Mouse (Mus musculus) intestine, embryonic 15.5 days (tissue): ENCODE measurements around the gene Chst12. TPM values are rescaled to one million over a fixed set of nuclear protein-coding genes. Genes with fewer than 3 reads are reported as not detected.

ENCODE experiments used
- ATAC-seq: fragments of 200-750 bp; cut with Nextera tagmentation; 2 replicates; pipeline ENCODE4 v1.8.0; 2017; ENCODE audit warnings: moderate TSS enrichment, moderate library complexity
- H3K27ac ChIP-seq: fragments of 300-500 bp; sonication (generic); 2 replicates; pipeline ENCODE4 v1.5.1; 2015; ENCODE audit warnings: mild to moderate bottlenecking, inconsistent platforms
- H3K27me3 ChIP-seq: fragments of 300-500 bp; sonication (generic); replicated peaks from 2 replicates; pipeline ENCODE4 v1.6.1; 2015; ENCODE audit warnings: inconsistent platforms
- H3K36me3 ChIP-seq: fragments of 300-500 bp; sonication (generic); 2 replicates; pipeline ENCODE4 v1.6.1; 2015; ENCODE audit warnings: inconsistent platforms
- H3K4me1 ChIP-seq: fragments of 300-500 bp; sonication (generic); replicated peaks from 2 replicates; pipeline ENCODE4 v1.6.1; 2015; ENCODE audit warnings: inconsistent platforms
- H3K4me2 ChIP-seq: fragments of 300-500 bp; sonication (generic); replicated peaks from 2 replicates; pipeline ENCODE4 v1.6.1; 2015; ENCODE audit warnings: mild to moderate bottlenecking, inconsistent platforms
- H3K4me3 ChIP-seq: fragments of 300-500 bp; sonication (generic); replicated peaks from 2 replicates; pipeline ENCODE4 v1.5.1; 2015; ENCODE audit warnings: inconsistent platforms
- H3K9ac ChIP-seq: fragments of 300-500 bp; sonication (generic); 2 replicates; pipeline ENCODE4 v1.6.1; 2015; ENCODE audit warnings: inconsistent platforms
- H3K9me3 ChIP-seq: fragments of 300-500 bp; sonication (generic); 2 replicates; pipeline ENCODE4 v1.6.1; 2016; ENCODE audit warnings: inconsistent platforms
- WGBS: fragments of 180-500 bp; shearing (Covaris S2); methylation state at CpG from one replicate; pipeline ENCODE4 v1.1.7; 2015; 5-methylcytosine and 5-hydroxymethylcytosine counted together
- polyA plus RNA-seq: library from polyadenylated mRNA; unstranded; fragments of >200 nt; fragmentation: Nextera tagmentation; extraction: Ambion mirVana; gene quantifications from 2 replicates; pipeline ENCODE4 v1.2.1, GENCODE M21; 2015

The Chst12 gene
- polyA plus RNA-seq, 1 experiment from 2014 or later, result 19.8 TPM

DNA sequence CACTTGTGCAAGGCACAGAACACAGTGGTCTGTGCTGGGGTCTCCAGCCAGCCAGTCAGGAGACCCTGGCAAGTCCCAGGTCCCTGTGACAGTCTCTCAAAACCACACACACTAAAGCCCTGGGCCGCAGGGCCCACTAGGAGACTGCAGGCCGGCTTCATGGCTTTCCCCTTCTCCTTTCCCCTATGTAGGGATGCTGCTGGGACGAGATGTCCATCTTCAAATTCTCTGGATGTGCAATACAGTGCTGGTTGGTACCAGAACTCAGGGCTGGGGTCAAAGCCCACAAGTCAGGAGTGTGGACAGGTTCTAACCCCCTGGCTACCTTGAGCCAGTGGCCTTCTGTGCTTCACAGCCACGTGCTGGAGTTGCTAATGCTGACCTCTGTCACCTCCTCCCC, 60.9 kb downstream of the Chst12 start:
- Histone ChIP-seq H3K36me3 (no peaks in the 10 kb centered on the region), H3K4me2 (no peak overlapping the region), H3K9me3 (no peaks in the 10 kb centered on the region), H3K9ac (no peak overlapping the region), H3K27ac (peak overlapping the region; percentile 51; the same call in 1 of the 2 replicates), H3K4me3 (no peak overlapping the region), H3K4me1 (peaks cover 28% of the 10 kb centered on the region), H3K27me3 (no peaks in the 10 kb centered on the region)
- WGBS, result 73% methylated on average over 4 of the region's 4 CpGs
- no peak for ATAC-seq

DNA sequence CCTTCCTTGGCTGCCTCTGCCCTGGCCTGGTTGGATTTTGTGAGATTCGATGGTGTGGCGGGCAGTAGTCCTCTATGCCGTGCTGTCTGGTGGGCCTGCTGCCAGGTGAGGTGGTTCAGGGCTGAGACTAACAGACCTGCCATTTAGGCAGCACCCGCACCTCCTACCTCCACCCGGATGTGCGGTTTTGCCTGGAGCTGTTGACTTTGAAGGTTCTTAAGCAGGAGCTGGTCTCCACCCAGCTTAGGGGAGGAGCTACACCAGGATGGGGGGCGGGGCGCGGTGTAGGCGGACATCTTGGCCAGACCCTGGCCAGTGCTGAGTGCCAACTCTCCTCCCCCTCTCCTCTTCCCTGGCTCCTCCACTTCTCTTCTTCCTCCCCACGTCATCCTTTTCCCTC, 62.0 kb downstream of the Chst12 start:
- Histone ChIP-seq H3K36me3 (no peaks in the 10 kb centered on the region), H3K27me3 (no peaks in the 10 kb centered on the region), H3K4me2 (no peak overlapping the region), H3K9me3 (no peaks in the 10 kb centered on the region), H3K9ac (no peak overlapping the region), H3K27ac (no peak overlapping the region), H3K4me3 (no peak overlapping the region), H3K4me1 (peaks cover 28% of the 10 kb centered on the region)
- 44% methylated on average over 11 of the region's 11 CpGs for WGBS
- peak; percentile 37; the same call in 1 of the 2 replicates for ATAC-seq

DNA sequence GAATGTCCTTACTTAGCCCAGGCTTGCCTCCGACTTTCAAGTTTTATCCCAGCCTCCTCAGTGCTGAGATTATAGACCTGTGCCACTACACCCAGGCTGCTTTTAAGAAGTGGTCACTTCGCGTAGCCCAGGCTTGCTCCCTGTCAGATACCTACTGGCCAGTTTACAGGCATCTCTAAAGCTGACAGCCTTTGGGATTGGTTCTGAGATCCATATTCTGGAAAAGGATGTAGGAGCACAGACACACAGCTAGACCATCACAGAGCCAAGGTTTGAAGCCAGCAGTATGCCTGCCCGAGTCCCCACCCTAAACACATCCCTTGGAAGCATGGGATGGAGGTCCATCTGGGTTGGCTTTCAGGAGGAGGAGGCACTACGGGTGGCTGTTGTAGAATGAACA, 62.4 kb downstream of the Chst12 start:
- 86% methylated on average over 5 of the region's 5 CpGs for WGBS
- ATAC-seq, result no peak

DNA sequence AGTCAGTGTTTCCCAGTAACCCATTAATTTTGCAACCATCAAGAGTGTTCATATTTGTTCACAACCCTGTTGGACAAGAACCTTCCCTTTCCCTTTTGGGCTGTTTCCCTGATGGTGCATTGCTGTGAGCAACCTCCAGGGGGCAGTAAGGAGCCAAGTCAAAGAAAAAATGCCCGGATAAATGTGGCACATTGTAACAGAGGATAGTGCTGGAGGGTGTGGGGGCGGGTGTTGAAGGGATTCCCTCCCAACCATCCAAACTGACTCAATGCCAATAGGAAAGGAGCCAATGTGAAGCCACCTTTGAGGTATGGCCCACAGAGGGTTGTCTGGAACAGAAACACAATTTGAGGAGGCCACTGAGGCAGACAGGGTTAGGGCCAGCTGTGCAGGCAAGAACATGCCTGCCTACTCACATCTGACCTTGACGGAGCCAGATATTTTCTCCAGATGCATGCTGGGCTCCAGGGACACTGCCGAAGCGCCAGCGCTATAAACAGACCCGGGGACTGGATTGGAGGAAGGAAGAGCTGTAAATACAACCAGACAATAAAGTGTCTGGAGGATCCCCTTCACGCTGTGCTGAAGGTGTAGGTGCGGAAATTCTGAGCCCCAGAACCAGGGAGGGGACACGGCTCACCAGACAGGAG, 63.1 kb downstream of the Chst12 start:
- peaks cover 28% of the 10 kb centered on the region for H3K4me1 ChIP-seq
- no peak overlapping the region for H3K9ac ChIP-seq
- no peak overlapping the region for H3K27ac ChIP-seq

More for the DNA sequence above, 62.4 kb downstream of the Chst12 start:
- H3K9me3 ChIP-seq, result no peaks in the 10 kb centered on the region
- H3K9ac ChIP-seq, result no peak overlapping the region
- H3K27ac ChIP-seq, result no peak overlapping the region
- peaks cover 28% of the 10 kb centered on the region for H3K4me1 ChIP-seq
- H3K4me3 ChIP-seq, result no peak overlapping the region
- H3K36me3 ChIP-seq, result no peaks in the 10 kb centered on the region
- no peak overlapping the region for H3K4me2 ChIP-seq
- H3K27me3 ChIP-seq, result no peaks in the 10 kb centered on the region

DNA sequence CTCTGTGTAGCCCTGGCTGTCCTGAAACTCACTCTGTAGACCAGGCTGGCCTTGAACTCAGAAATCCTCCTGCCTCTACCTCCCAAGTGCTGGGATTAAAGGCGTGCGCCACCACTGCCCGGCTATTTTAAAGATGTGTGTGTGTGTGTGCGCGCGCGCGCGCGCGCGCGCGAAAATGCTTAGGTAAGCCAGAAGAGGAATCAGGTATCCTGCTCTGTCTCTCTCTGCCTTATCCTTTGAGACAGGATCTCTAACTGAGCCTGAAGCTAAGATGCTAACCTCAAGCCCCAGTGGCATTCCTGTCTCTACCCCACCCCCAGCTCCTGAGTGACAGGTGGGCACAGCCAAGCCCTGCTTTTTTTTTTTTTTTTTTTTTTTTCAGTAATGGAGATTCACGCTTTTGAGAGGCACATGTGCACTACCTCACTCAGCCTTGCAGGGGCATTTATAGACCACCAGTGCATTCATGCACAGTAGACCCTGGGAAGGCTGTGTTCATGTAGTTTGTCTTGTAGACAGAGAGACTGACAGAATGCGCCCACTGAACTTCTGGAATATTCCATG, 63.8 kb downstream of the Chst12 start:
- 85% methylated on average over 16 of the region's 16 CpGs for WGBS
- peaks cover 28% of the 10 kb centered on the region for H3K4me1 ChIP-seq
- no peak overlapping the region for H3K4me3 ChIP-seq
- H3K27ac ChIP-seq, result no peak overlapping the region
- no peaks in the 10 kb centered on the region for H3K9me3 ChIP-seq
- no peak overlapping the region for H3K9ac ChIP-seq
- ATAC-seq, result no peak
- no peaks in the 10 kb centered on the region for H3K36me3 ChIP-seq
- no peaks in the 10 kb centered on the region for H3K27me3 ChIP-seq
- no peak overlapping the region for H3K4me2 ChIP-seq

More for the DNA sequence above, 63.1 kb downstream of the Chst12 start:
- Histone ChIP-seq H3K9me3 (no peaks in the 10 kb centered on the region), H3K27me3 (no peaks in the 10 kb centered on the region), H3K4me2 (peak overlapping the region; percentile 13; the same call in 1 of the 2 replicates), H3K36me3 (no peaks in the 10 kb centered on the region), H3K4me3 (no peak overlapping the region)
- WGBS, result 20% methylated on average over 10 of the region's 10 CpGs
- ATAC-seq, result peak; percentile 18; the same call in 1 of the 2 replicates

DNA sequence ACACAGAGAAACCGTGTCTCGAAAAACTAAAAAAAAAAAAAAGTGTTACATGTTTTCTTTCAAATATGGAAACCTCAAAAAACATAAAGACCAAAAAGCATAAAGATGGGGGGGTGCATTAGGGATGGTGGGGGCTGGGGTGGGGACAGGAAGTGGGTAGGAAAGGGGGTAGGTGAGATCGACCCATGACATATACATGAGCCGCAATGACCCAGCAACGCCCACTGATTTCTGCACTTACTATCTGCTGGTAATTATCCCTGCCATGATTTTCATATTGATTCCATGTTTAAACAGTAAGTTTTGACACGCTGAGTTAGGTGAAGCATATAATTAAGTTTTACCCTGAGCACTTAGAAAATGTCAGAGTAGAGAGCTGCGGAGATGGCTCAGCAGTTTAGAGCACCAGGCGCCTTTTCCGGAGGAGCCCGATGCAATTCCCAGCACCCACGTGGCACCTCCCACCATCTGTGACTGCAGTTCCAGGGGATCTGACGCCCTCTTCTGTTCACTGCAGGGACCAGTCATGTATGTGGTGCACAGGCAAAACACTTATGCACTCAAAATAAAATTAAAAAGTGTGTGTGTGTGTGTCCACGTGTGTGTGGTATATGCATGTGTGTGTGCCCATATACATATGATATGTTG, 65.0 kb downstream of the Chst12 start:
- H3K4me2 ChIP-seq, result no peak overlapping the region
- H3K9me3 ChIP-seq, result no peaks in the 10 kb centered on the region
- WGBS, result 87% methylated on average over 13 of the region's 13 CpGs
- no peak overlapping the region for H3K27ac ChIP-seq
- peaks cover 19% of the 10 kb centered on the region for H3K4me1 ChIP-seq
- no peaks in the 10 kb centered on the region for H3K36me3 ChIP-seq
- no peak for ATAC-seq
- H3K4me3 ChIP-seq, result no peak overlapping the region
- H3K9ac ChIP-seq, result no peak overlapping the region
- no peaks in the 10 kb centered on the region for H3K27me3 ChIP-seq

DNA sequence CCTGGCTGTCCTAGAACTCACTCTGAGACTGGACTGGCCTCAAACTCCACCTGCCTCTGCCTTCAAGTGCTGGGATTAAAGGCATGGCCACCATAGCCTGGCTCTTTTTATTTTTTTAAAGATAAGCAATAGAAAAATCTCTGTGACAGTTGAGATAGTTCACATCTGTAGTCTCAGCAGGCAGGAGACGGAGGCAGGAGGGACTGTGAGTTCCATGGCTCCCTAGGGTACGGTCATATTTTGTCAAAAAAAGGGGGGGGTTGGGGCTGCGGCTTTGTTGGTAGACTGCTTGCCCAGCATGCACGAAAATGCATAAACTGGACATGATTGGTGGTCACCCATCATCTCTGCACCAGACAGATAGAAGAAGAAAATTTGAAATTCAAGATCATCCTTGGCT, 65.9 kb downstream of the Chst12 start:
- ATAC-seq, result no peak
- Histone ChIP-seq H3K4me1 (peaks cover 11% of the 10 kb centered on the region), H3K9ac (no peak overlapping the region), H3K4me3 (no peak overlapping the region), H3K27ac (no peak overlapping the region), H3K27me3 (no peaks in the 10 kb centered on the region), H3K4me2 (no peak overlapping the region), H3K9me3 (no peaks in the 10 kb centered on the region), H3K36me3 (no peaks in the 10 kb centered on the region)
- WGBS, result 71% methylated on average over 4 of the region's 4 CpGs

DNA sequence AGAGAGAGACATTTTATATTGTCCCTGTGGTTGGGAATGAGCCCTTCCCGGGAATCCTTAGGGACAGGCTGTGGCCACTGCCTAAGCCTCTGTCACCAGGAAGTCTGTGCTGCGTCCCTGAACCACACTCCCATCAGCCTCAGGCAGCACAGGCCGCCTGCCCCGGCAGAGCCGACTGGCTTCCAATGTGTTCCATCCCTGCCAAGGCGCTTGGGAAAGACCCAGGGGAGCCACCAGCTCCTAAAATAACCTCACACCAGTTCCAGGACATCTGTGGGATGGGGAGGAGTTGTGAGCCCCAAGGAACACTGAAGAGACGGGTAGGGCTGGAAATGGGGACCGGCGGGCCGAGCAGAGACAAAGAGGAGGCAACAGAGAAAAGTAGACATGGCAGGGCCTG, 66.3 kb downstream of the Chst12 start:
- H3K27ac ChIP-seq, result no peak overlapping the region; the same call in 1 of the 2 replicates
- peaks cover 9% of the 10 kb centered on the region for H3K4me1 ChIP-seq
- no peaks in the 10 kb centered on the region for H3K9me3 ChIP-seq
- 66% methylated on average over 10 of the region's 10 CpGs for WGBS
- H3K9ac ChIP-seq, result no peak overlapping the region
- no peak overlapping the region for H3K4me3 ChIP-seq
- no peak overlapping the region for H3K4me2 ChIP-seq
- no peak for ATAC-seq
- no peaks in the 10 kb centered on the region for H3K27me3 ChIP-seq
- H3K36me3 ChIP-seq, result no peaks in the 10 kb centered on the region

DNA sequence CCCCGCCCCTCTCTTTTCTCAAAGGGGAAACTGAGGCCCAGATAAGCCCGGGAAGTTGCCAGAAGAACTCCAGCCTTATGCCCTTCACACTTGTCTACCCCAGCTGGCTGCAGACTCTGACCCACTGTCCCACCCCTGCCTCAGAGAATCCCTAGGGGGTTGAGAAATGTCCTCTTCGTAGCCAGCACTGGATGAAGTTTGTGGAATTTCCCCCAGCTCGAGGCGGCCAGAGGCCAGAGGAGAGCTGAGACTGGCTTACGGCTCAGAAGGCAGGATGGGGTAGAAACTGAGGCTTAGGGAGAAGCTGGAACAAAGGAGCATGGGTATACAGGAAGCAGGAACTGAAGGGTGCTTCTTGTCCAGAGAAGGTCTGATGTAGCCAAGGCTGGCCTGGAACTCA, 67.3 kb downstream of the Chst12 start:
- no peaks in the 10 kb centered on the region for H3K9me3 ChIP-seq
- no peak overlapping the region for H3K27ac ChIP-seq
- no peak overlapping the region for H3K4me3 ChIP-seq
- H3K9ac ChIP-seq, result no peak overlapping the region
- peaks cover 5% of the 10 kb centered on the region for H3K4me1 ChIP-seq
- 64% methylated on average over 6 of the region's 6 CpGs for WGBS
- H3K36me3 ChIP-seq, result no peaks in the 10 kb centered on the region
- no peak for ATAC-seq
- no peaks in the 10 kb centered on the region for H3K27me3 ChIP-seq
- no peak overlapping the region for H3K4me2 ChIP-seq

Other genes starting within 250 kb of the Chst12 start
- gene Mad1l1, start 184.0 kb upstream of the Chst12 start, polyA plus RNA-seq, result 34.7 and 38.0 TPM in 2 replicates
- gene Nudt1, start 183.9 kb upstream of the Chst12 start, polyA plus RNA-seq, result 48.5 and 52.5 TPM in 2 replicates
- 19.0 and 19.7 TPM in 2 replicates for gene Mrm2, start 173.7 kb upstream of the Chst12 start, polyA plus RNA-seq
- 23.0 and 27.2 TPM in 2 replicates for gene Snx8, start 116.3 kb upstream of the Chst12 start, polyA plus RNA-seq
- gene Eif3b, start 86.2 kb upstream of the Chst12 start, polyA plus RNA-seq, result 127 and 142 TPM in 2 replicates
- gene Gm4869, start 59.9 kb upstream of the Chst12 start, polyA plus RNA-seq, result not detected in 2 replicates
- gene Grifin, start 59.5 kb downstream of the Chst12 start, polyA plus RNA-seq, result 0.49 and 0.58 TPM in 2 replicates
- gene Lfng, start 101.8 kb downstream of the Chst12 start, polyA plus RNA-seq, result 14.8 and 16.0 TPM in 2 replicates
- 34.5 and 34.7 TPM in 2 replicates for gene Ttyh3, start 143.5 kb downstream of the Chst12 start, polyA plus RNA-seq
- 18.8 and 19.4 TPM in 2 replicates for gene Iqce, start 196.8 kb downstream of the Chst12 start, polyA plus RNA-seq
- 18.9 and 20.3 TPM in 2 replicates for gene Brat1, start 199.5 kb downstream of the Chst12 start, polyA plus RNA-seq
- 1.1 TPM in 2 replicates for gene Amz1, start 218.6 kb downstream of the Chst12 start, polyA plus RNA-seq